Mouse (Mus musculus): ENCODE measurements around the gene Ces2g. TPM values are rescaled to one million over a fixed set of nuclear protein-coding genes. Genes with fewer than 3 reads are reported as not detected.

Gene Ces2g
- total RNA-seq (2023), result 10 to 100 TPM; 13.9 to 26.1 TPM

GRCm38 (mm10) chr8:104961537-104961961 is at the start of gene Ces2g:
Ces2g (plus strand) TSS chr8:104961718.

GRCm38 (mm10) chr8:104925972-104926596 is 35.4 kb upstream of the Ces2g start, which contains the start of gene Ces2e:
Ces2e (plus strand) TSS chr8:104926260.

GRCm38 (mm10) chr8:104947056-104947455 is 14.5 kb upstream of the Ces2g start, which contains the start of gene Ces2f:
Ces2f (plus strand) TSS chr8:104947356.

GRCm38 (mm10) chr8:105000586-105000985 is 39.1 kb downstream of the Ces2g start, which contains the start of gene Ces2h:
Ces2h (plus strand) TSS chr8:105000853.

Other genes with a start within 250 kb of the Ces2g start
- gene Ces2a, start 227.7 kb upstream of the Ces2g start, total RNA-seq (2023), result not detected
- gene Ces2b, start 130.1 kb upstream of the Ces2g start, total RNA-seq (2023), result not detected
- gene Ces2c, start 114.7 kb upstream of the Ces2g start, total RNA-seq (2023), result not detected
- gene Ces2e, start 35.5 kb upstream of the Ces2g start, total RNA-seq (2023), result under 1 TPM in 1 of 2 experiments, not detected in 1; 0.28 TPM
- gene Ces2f, start 14.4 kb upstream of the Ces2g start, total RNA-seq (2023), result under 1 TPM in 1 of 2 experiments, not detected in 1; 0.11 TPM
- gene Ces2h, start 39.1 kb downstream of the Ces2g start, total RNA-seq (2023), result not detected
- gene Ces3a, start 86.9 kb downstream of the Ces2g start, total RNA-seq (2023), result not detected
- not detected for gene Ces3b, start 122.0 kb downstream of the Ces2g start, total RNA-seq (2023)
- gene Ces4a, start 170.1 kb downstream of the Ces2g start, total RNA-seq (2023), result not detected
- 10 to 100 TPM; 75.7 to 84.6 TPM for gene Cbfb, start 209.0 kb downstream of the Ces2g start, total RNA-seq (2023)